Mouse (Mus musculus) thymus, postnatal 14 days (tissue): ENCODE data around the gene Phldb1.

Experiments
- DNase-seq: peaks from one replicate; pipeline ENCODE4 v3.0.0; 2021

Phldb1 gene

DNA sequence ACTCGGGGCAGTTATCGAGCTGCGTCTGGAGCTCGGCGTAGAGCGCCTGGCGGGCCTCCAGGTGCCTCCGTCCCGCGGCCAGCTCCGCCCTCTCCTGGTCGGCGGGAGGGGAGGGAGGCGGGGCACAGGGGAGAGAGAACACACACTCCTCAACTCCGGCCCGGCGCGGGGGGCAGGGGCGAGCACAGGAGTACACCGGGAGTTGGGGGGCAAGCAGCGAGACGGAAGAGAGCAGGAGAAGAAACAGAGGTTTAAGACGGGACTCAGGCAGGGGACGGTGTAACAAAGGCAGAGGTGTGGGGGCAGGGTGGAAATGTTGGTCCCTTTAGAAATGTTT is 26.6 kb downstream of the Phldb1 start:
- DNase-seq = peak; percentile 82

DNA sequence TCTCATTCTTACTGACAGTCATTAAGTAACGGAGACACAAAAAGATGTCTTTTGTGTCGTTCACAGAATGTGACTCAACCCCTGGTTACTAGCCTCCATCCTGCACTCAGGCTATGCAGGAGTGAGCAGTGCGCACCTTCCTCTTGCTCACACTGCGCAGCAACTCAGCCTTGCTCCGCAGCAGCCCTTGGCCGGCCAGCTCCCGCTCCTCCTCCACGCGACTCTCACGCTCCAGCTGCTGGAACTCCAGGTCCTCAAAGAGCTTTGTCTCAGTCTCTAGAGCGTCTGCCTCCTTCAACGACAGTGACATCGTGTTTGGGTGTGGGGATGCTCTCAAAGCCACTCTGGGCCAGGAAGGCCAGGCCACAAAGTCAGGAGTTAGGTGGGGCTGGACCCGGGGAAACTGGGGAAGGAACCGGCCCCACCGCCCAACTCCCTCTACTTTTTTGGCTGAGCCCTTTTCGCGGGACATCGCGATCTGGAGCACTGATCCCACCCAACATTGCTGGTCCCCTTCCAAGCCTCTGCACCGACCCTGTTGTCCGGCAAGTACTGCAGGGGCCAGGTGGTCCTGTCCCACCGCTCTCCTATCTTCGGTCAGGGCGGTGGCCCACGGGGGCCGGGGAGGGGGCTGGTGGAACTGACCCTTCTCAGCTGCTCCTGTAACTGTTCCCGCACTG is 27.1 kb downstream of the Phldb1 start:
- no peak for DNase-seq

DNA sequence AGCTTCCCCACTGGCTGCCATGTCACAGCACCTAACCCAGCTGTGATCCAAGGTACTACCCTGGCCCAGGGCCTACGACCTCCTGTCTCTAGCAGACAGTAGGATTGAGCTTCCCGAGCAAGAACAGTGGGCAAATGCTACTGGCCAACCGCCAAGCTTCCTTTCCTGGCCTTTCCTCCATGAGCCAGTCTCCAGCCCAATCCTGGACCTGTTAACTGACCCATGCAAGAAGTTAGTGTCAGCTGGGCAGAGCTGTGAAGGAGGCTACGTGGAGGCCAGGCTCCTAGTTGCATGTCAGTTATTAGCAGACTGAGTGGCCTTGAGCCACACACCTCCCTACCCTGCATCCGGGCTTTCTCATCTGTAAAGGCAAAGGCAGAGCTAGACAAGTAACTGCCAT is 35.3 kb downstream of the Phldb1 start:
- DNase-seq = no peak

DNA sequence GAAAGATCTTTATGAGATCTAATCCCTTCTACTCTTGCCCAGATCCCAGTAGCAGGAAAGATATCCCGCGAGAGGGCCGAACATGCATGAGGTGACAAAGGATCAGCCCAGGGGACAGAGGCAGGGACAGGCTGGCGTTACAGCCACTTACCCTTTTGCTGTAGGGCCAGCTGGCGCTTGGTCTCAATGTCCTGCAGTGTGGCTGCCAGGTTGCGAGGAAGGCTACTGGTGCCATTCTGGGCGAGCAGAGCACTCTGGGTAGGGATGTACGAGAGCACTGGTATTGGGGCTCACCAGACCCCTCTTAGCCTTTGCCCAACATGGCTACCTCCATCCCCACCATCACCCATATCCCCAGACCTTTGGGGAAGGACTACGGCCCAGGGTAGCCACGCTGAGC is 35.8 kb downstream of the Phldb1 start:
- no peak for DNase-seq

GRCm38 (mm10) chr9:44697866-44698265 is 37.1 kb downstream of the Phldb1 start:
- DNase-seq = no peak

DNA sequence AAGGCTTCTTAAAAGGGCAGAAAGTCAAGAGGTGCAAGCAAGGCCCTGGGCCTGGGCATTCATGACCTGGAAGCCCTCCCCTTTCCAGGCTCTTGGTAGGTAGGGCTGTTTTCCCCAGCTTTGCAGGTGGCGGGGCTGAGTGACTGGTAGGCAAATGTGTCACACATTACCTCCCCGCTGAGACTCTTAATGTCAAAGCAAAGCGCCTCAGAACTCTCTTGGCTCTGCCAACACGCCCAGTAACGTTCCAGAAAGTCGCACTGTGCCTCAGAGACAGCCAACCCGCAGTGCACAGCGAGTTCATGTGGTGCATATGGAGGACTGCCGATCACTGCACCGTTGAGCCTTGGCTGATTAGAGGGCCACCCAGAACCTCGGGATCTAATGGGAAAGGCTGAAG is 41.9 kb downstream of the Phldb1 start:
- DNase-seq = no peak

- peak; percentile 51 for DNase-seq
Observed at GRCm38 (mm10) chr9:44691671-44692520, 43.1 kb downstream of the Phldb1 start.

DNA sequence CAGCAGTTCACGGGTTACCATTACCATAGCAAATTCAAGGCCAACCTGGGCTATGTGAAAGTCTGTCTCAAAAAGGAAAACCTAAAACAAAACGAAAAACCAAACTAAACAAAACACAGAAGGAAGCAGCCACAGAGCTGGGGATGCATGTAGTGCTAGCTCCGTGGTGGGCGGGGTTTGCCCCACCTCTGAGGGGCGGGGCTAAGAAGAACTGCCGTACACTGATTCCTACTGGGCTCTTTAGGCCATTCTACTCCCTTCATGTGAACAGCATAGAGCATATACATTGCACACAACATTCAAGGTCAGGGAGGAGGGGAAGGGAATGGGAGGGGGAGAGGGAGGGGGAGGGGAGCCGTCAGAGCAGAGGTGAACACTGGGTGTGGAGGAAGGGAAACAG is 44.4 kb downstream of the Phldb1 start:
- DNase-seq = peak; percentile 65

DNA sequence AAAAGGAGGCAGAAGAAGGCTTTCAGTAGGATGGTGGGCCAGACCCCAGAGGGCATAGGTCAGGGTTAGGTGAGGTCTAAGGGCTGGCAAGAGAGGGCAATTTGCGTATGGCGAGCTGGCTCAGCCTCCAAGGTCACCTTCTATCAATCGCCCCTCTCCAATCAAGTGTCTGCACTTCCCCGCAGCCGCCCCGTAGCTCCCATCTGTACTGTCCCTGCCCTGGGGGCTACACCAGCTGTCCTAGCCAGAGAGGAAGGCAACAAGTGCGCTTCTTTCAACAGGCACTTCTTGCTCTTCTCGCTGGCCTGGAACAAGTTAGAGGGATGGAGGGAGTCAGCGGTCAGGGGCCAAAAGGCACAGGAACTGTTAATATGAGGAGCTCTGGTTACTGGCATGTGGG is 47.0 kb downstream of the Phldb1 start:
- DNase-seq = no peak

DNA sequence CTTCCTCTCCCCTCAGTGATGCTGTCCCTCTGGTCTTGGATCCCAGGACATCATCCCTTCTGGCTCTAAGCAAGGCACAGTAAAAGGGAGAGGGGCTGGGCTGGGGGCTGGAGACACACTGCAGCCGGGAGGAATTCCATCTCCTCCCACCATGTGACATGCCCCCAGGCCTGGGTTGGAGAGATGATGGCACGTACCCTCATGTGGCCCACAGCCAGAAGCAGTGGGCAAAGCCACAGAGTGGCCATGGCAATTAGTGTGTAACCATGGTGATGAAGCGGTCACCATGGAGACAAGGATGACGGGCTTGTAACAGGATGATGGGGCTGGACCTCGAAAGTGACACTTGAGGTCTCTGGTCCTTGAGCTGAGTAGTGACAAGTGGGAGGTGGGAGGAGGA is 48.4 kb downstream of the Phldb1 start:
- no peak for DNase-seq

DNA sequence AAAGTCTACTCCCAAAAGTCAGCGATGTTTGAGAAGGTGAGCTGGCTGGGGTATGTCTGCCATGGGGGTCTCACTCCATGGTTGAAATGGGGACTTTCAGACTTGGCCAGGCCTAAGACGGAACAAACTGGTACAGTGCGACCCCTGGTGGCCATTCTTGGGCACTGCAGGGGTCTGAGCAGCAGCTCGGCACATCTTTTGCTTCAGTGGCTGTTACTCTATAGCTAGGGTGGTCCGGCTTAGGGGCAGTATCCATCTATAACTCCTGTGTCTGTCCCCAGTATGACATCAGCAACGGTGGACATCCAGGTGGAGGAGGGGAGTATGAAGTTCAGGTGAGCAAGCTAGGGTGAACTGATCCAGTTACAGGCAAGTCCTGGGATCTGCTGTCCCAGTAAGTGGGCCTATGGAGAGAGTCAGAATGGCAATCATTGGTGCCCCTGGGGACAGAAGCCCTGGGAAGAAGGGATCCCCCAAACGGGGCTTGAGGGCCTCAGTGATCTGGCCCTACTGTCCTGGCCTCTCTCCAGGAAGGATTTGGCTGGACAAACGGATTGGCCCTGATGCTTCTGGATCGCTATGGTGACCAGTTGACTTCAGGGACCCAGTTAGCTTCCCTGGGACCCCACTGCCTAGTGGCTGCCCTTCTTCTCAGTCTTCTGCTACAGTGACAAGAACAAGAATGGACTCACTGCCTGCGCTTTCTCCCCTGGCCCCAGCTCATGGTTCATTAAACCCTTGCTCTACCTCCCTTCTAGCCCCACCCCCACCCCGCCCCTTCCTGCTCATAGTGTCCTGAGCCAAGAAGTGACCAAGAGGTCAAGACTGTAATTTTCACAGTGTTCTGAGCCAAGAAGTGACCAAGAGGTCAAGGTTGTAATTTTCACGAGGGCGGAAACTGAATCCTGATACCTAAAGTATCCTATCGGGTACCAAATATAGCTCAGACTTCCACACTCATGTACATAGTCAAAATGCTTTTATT is 49.4 kb downstream of the Phldb1 start:
- DNase-seq = peak; percentile 80

DNA sequence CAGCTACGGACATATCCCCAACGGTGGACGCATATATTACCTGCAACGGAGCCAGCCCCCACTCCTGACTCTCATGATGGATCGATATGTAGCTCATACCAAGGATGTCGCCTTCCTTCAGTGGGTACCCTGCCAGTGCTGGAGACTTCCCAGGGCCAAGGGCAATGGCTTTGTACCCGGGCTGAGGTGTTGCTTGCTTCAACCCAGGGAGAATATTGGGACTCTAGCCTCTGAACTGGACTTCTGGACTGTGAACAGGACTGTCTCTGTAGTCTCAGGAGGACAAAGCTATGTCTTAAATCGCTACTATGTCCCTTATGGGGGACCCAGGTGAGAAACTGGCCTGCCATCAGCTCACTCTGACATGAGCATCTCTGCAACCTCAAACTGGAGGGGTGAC is 52.0 kb downstream of the Phldb1 start:
- no peak for DNase-seq

GRCm38 (mm10) chr9:44679565-44679964 is 55.4 kb downstream of the Phldb1 start:
- no peak for DNase-seq

DNA sequence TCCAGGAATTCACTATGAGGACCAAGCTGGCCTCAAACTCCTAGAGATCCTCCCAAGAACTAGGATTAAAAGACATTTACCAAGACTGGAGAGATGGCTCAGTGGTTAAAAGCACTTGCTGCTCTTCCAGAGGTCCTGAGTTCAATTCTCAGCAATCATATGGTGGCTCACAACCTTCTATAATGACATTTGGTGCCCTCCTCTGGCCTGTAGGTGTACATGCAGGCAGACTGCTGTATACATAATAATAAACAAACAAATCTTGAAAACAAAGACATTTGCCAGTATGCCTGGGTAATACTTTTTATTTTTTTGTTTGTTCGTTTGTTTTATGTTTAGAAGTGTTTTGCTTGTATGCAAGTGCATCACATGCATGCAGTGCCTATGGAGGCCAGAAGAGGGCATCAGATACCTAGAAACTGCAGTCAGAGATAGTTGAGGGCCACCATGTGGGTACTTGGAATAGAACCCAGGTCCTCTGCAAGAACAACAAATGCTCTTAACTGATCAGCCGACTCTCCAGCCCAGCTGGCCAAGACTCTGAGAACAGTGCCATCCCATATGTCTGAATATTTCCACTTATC is 56.6 kb downstream of the Phldb1 start:
- DNase-seq = no peak

DNA sequence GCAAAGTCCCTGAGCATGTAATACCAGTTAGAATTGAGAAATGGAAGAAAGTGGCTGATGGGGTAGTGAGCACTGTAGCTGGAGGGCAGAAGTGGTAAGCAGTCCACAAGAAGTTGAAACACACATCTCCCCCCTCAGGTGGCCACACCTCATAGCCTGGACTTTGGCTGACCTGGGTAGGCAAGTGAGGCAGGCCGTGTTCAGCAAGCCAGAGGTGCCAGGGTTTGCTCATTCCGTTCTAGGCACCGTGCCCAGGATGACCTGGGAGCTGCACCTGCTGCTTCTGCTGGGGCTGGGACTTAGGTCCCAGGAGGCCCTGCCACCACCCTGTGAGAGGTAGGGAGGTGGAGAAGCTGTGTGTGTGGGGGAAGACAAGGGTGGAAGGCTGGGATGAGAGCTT is 62.0 kb downstream of the Phldb1 start, which contains the start of gene Treh:
TSS of gene Treh (plus strand) at position 229 of the 400 bp plus-strand sequence.
- DNase-seq = no peak

- DNase-seq = no peak
Observed at GRCm38 (mm10) chr9:44672291-44672865, 62.6 kb downstream of the Phldb1 start.

- no peak for DNase-seq
Observed at GRCm38 (mm10) chr9:44671416-44671815, 63.6 kb downstream of the Phldb1 start.

DNA sequence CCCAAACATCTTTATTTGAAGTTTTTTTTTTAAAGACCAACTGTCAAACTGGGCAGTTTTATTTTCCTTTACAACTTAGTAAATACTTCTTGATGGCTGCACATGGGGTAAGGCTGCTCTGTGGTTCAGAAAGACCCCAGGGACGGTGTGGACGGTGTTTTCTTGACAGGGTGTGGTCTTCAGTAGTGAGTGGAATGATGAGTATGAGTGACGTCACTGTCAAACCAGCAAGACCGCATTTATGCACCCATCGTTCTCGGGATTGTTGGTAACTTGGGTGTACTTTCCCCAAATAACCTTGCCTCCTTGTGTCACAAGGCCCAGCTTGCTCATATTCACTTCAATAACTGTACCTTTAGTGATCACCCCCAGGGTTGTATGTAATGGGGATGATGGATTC is 71.3 kb downstream of the Phldb1 start:
- DNase-seq = no peak

DNA sequence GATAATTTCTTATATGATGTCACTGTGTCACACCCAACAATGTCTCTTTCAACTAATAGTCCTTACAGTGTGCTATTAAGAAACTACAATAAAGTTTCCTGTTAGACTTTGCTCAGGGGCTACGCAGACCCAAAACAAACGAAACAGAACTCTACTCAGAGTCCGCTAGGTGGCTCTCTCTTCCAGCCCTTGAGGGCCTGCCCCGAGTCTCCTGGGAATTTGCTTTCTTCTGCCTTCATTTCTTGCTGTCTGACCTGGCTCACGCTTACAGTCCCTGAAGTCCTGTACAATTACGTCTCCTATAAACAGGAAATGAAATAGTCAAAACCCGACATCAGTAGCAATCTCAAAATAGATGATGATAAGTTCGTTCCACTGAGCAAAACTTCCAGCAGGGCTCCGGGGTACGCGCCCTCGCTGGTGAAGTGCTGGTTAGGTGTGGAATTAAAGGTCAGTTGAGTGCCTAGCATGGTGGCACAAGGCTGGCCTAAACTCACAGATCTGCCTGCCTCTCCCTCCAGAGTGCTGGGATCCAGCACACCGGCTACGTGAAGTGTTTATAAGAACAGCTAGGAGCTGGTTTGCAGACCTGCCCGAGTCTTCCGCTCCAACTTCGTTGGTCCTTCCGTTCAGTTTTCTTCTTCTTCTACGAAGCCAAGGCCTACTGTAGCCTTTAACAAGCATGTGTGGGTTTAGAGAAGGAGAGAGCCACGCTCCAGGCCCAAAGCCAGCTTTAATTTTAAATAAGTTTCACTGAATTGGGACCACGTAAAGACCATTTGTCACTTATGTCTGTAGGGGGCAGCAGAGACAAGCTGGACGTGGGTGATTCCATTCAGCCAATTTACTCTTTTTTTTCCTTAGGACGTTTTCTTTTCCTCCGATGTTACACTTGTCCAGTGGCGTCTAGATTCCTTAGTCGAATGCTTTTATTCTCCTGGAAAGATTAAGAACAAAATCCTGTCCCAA is 79.6 kb downstream of the Phldb1 start:
- DNase-seq = peak; percentile 59

GRCm38 (mm10) chr9:44653896-44654295 is 81.1 kb downstream of the Phldb1 start:
- no peak for DNase-seq

DNA sequence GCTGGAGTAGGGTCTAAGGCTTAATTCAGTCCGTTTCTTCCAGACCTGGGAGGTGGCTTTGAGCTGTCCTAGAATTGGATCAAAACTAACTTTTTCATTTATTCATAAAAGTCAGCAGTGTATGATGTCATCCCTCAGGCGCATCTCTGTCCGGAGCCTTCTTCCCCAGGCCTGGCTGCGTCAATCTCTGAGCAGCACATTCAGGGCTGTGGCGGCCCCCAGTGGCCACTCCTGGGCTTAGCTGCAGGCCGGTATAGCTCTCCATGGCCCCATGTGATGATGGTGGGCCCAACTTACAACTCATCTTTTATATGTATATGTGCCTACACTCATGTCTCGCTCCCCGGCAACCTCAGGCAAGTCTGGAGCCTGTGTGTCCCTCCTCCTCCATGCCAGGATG is 83.0 kb downstream of the Phldb1 start:
- DNase-seq = peak; percentile 81
